Mouse (Mus musculus): ENCODE data around the gene Klf14. TPM values are rescaled to one million over a fixed set of nuclear protein-coding genes. Genes with fewer than 3 reads are reported as not detected.

The Klf14 gene
- total RNA-seq (2021) = 1 to 10 TPM; 2.8 to 4.2 TPM
- long read RNA-seq, experiment 1, partial matches to known transcripts = 0 of 3 reads
- long read RNA-seq, experiment 1, other reads (novel, unspliced or antisense) = 0 of 3 reads
- long read RNA-seq, experiment 2, transcript Klf14-201 (1 exons, 3,056 nt) = major isoform, 5 of 5 reads
- long read RNA-seq, experiment 2, partial matches to known transcripts = 0 of 5 reads
- long read RNA-seq, experiment 2, other reads (novel, unspliced or antisense) = 0 of 5 reads

GRCm38 (mm10) chr6:30958736-30959540 lies at the start of gene Klf14:
Gene Klf14 (minus strand): TSS chr6:30959078.
- peak; percentile 72 for DNase-seq

- DNase-seq = no peak
Observed at GRCm38 (mm10) chr6:31006111-31006600, 47.3 kb upstream of the Klf14 start.

GRCm38 (mm10) chr6:30986393-30986792 lies 27.5 kb upstream of the Klf14 start:
- DNase-seq = no peak

GRCm38 (mm10) chr6:30983021-30983420 lies 24.1 kb upstream of the Klf14 start:
- DNase-seq = no peak

GRCm38 (mm10) chr6:30982372-30982980 lies 23.6 kb upstream of the Klf14 start:
- no peak for DNase-seq

GRCm38 (mm10) chr6:30981351-30981750 lies 22.5 kb upstream of the Klf14 start:
- DNase-seq = no peak

DNA sequence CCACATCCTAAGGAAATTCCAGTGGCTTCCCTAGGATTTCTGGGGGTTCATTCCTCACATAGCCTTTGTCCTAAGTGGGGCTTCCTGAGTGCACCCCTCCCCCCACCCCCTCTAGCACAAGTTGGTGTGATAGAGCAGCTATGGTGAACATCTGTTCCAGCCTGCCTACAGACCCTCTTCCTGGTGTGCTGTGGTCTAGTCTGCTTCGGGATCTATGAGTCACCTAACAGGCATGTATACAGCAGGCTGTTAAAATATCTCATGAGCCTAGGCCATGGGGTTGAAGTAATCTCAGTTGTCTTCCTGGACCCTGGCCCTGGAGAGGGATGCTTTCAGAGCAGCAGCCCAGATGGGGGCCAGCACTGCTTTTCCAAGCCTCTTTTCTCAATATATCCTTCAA lies 19.7 kb upstream of the Klf14 start:
- no peak for DNase-seq

GRCm38 (mm10) chr6:30972121-30972520 lies 13.2 kb upstream of the Klf14 start:
- no peak for DNase-seq

GRCm38 (mm10) chr6:30957784-30958735 lies 818 bp downstream of the Klf14 start:
- DNase-seq = peak; percentile 48

DNA sequence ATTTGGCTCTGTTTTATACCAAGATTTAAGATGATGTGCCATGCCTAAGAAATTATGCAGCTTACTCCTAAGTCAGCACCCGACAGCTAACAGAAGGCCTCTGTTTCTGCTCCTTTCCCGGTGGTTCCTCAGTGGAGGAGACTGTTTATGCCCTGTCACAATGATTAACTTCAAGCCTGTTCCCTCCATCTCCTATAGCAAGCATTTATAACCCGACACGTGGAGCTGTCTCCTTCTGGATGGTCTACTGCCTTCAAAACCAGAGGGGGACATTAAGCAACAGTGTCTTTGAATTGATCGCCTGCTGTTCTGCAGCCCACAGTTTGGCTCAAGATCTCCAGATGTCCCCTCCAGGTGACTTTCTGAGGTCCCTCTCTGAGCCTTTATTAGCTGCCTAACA lies 19.6 kb downstream of the Klf14 start:
- DNase-seq = no peak

GRCm38 (mm10) chr6:30922821-30923220 lies 36.1 kb downstream of the Klf14 start:
- no peak for DNase-seq

- DNase-seq = no peak
Observed at GRCm38 (mm10) chr6:30921826-30922225, 37.1 kb downstream of the Klf14 start.

DNA sequence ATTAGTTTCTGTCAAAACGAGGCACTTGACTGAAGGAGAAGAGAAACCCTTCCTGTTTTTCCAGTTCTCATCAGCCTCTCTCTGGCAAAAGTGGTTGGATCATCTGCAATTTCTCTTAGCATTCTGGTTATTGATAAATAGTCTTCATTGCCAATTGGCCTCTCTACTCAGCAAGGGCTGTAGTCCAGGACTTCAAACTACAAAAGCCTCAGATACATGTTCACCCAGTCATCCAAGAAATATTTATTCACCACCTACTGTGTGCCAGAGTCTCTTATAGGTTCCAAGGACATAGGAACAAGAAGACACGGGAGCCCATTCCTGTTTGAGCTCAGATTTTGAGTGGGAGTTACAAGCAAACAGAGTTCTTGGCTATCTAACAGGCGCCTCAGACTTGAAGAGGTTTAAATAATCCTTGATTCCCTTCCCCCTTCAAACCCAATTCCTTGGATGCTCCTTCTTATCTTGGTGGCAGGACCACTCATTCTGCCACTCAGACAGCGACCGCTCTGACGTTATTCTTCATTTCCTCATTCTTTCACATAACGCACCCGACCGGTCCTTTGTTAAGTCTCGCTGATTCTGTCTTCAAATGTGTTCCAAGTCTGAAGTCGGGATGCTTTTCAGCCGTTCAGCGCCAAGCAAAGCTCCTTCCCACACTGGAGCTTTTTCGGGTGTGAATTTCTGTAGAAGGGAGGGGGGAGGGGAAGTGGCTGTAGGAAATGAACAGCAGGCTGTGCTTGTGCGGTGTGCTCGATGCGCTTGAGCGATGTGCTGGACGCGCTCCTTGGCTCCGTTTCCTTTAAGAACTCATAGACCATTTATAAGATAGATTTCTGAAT lies 37.8 kb downstream of the Klf14 start:
- peak; percentile 9 for DNase-seq

DNA sequence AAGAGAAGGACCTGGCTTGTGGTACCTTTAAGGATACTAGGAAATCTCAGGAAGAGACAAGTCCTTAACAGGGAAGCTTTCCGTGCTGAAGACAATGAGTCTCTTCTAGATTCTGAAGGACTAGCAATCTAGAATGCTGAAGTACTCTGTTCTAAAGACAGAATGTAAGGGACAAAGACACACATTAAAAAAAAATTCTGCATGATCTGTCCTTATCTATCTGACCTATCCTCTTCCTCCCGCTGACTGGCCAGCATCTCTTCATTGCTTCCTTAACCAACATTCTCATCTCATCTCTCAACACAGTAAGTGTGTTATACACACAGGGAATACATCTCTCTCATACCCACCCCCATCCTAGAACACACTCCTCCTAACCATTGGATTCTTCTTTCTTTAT lies 43.4 kb downstream of the Klf14 start, which contains the start of gene Tsga13:
Gene Tsga13 (minus strand): TSS at position 101 of the 400 bp plus-strand sequence.
- no peak for DNase-seq

DNA sequence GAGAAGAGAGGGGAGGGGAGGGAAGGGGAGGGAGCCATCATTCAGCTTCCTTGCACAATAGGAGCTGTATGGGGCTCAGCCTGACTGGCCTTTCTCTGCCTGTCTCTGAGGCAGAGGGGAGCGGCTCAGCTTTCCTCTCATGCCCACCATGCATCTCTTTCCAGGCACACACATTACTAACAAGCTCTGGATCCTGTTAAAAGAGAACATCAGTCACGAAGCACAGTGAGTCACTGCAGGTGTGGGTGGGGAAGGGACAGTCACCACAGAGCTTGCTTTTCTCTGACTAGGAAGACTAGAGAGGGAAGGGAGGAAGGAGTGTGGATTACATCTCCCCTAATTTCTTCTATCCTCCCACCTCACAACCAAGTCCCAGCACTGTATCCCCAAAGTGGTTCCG lies 50.9 kb downstream of the Klf14 start:
- DNase-seq = no peak

Other genes with a start within 250 kb of the Klf14 start
- 100 to 1,000 TPM; 211 to 268 TPM for gene Mest, start 235.5 kb downstream of the Klf14 start, total RNA-seq (2021)
- gene Copg2, start 62.3 kb downstream of the Klf14 start, total RNA-seq (2021) = 10 to 100 TPM; 31.0 to 32.3 TPM
- gene Tsga13, start 43.5 kb downstream of the Klf14 start, total RNA-seq (2021) = under 1 TPM; 0.21 to 0.77 TPM